Mouse (Mus musculus): ENCODE measurements around the gene Pnpla1. TPM values are rescaled to one million over a fixed set of nuclear protein-coding genes. Genes with fewer than 3 reads are reported as not detected.

Pnpla1 gene
- polyA plus RNA-seq, 1 experiment, result not detected

- no peak for TF ChIP-seq CTCF (IDR thresholded peaks at IDR 0.05; ENCODE audit: extremely low read depth, insufficient read depth, insufficient read length, insufficient replicate concordance)
- TF ChIP-seq POLR2A (IDR thresholded peaks at IDR 0.05; ENCODE audit: low read depth, low read length), result no peak
- no peak for DNase-seq (ENCODE audit: low read depth in 1 of 2, low spot score in 2 of 2)
- no peaks in the 10 kb centered on the region for H3K4me1 ChIP-seq (ENCODE audit: control insufficient read depth, insufficient read depth, insufficient read length)
- H3K4me3 ChIP-seq (ENCODE audit: extremely low read depth, insufficient read depth, insufficient read length), result no peak overlapping the region
- no peaks in the 10 kb centered on the region for H3K27me3 ChIP-seq (ENCODE audit: control insufficient read depth, insufficient read depth, low read length)
- 88% methylated on average over 4 of the region's 4 CpGs for WGBS
- no peak overlapping the region for H3K27ac ChIP-seq (ENCODE audit: insufficient read depth, low read length)
- no peaks in the 10 kb centered on the region for H3K36me3 ChIP-seq (ENCODE audit: control insufficient read depth, insufficient read depth, low read length)
Observed at GRCm38 (mm10) chr17:28874216-28874615, 16.0 kb downstream of the Pnpla1 start.

DNA sequence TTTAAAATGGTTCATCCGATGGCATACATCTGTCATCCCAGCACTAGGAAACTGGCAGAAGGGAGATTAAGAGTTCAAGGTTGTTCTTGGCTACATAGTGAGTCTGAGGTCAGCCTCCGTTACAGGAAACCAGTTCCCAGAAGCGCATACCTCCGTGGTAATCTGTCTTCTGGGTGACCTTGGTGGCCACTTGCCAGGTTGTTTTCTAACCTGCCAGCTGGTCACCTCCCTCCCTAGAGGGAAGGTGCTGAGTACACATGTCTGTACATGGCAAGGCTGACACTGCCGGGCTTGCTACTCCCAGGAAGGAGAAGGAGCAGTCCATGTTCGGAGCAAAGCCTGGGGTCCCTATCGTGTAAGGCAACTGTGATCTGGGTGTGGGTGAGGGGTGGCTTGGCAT, 16.6 kb downstream of the Pnpla1 start:
- H3K36me3 ChIP-seq (ENCODE audit: control insufficient read depth, insufficient read depth, low read length), result no peaks in the 10 kb centered on the region
- no peaks in the 10 kb centered on the region for H3K4me1 ChIP-seq (ENCODE audit: control insufficient read depth, insufficient read depth, insufficient read length)
- no peak for DNase-seq (ENCODE audit: low read depth in 1 of 2, low spot score in 2 of 2)
- 61% methylated on average over 7 of the region's 7 CpGs for WGBS
- no peak overlapping the region for H3K27ac ChIP-seq (ENCODE audit: insufficient read depth, low read length)
- TF ChIP-seq POLR2A (IDR thresholded peaks at IDR 0.05; ENCODE audit: low read depth, low read length), result no peak
- no peak for TF ChIP-seq CTCF (IDR thresholded peaks at IDR 0.05; ENCODE audit: extremely low read depth, insufficient read depth, insufficient read length, insufficient replicate concordance)
- H3K4me3 ChIP-seq (ENCODE audit: extremely low read depth, insufficient read depth, insufficient read length), result no peak overlapping the region
- H3K27me3 ChIP-seq (ENCODE audit: control insufficient read depth, insufficient read depth, low read length), result no peaks in the 10 kb centered on the region

GRCm38 (mm10) chr17:28875316-28875715, 17.1 kb downstream of the Pnpla1 start:
- no peak overlapping the region for H3K4me3 ChIP-seq (ENCODE audit: extremely low read depth, insufficient read depth, insufficient read length)
- no peaks in the 10 kb centered on the region for H3K4me1 ChIP-seq (ENCODE audit: control insufficient read depth, insufficient read depth, insufficient read length)
- H3K27me3 ChIP-seq (ENCODE audit: control insufficient read depth, insufficient read depth, low read length), result no peaks in the 10 kb centered on the region
- H3K36me3 ChIP-seq (ENCODE audit: control insufficient read depth, insufficient read depth, low read length), result no peaks in the 10 kb centered on the region
- WGBS, result 82% methylated on average over 8 of the region's 8 CpGs
- TF ChIP-seq POLR2A (IDR thresholded peaks at IDR 0.05; ENCODE audit: low read depth, low read length) (no peak), CTCF (IDR thresholded peaks at IDR 0.05; ENCODE audit: extremely low read depth, insufficient read depth, insufficient read length, insufficient replicate concordance) (no peak)
- no peak for DNase-seq (ENCODE audit: low read depth in 1 of 2, low spot score in 2 of 2)
- no peak overlapping the region for H3K27ac ChIP-seq (ENCODE audit: insufficient read depth, low read length)

- H3K27me3 ChIP-seq (ENCODE audit: control insufficient read depth, insufficient read depth, low read length), result no peaks in the 10 kb centered on the region
- 81% methylated on average over 5 of the region's 5 CpGs for WGBS
- no peaks in the 10 kb centered on the region for H3K4me1 ChIP-seq (ENCODE audit: control insufficient read depth, insufficient read depth, insufficient read length)
- H3K4me3 ChIP-seq (ENCODE audit: extremely low read depth, insufficient read depth, insufficient read length), result no peak overlapping the region
- H3K36me3 ChIP-seq (ENCODE audit: control insufficient read depth, insufficient read depth, low read length), result no peaks in the 10 kb centered on the region
- DNase-seq (ENCODE audit: low read depth in 1 of 2, low spot score in 2 of 2), result no peak
- no peak for TF ChIP-seq POLR2A (IDR thresholded peaks at IDR 0.05; ENCODE audit: low read depth, low read length)
- no peak for TF ChIP-seq CTCF (IDR thresholded peaks at IDR 0.05; ENCODE audit: extremely low read depth, insufficient read depth, insufficient read length, insufficient replicate concordance)
- no peak overlapping the region for H3K27ac ChIP-seq (ENCODE audit: insufficient read depth, low read length)
Observed at GRCm38 (mm10) chr17:28876331-28876730, 18.1 kb downstream of the Pnpla1 start.

GRCm38 (mm10) chr17:28876821-28877220, 18.6 kb downstream of the Pnpla1 start:
- Histone ChIP-seq H3K4me3 (ENCODE audit: extremely low read depth, insufficient read depth, insufficient read length) (no peak overlapping the region), H3K27ac (ENCODE audit: insufficient read depth, low read length) (no peak overlapping the region), H3K36me3 (ENCODE audit: control insufficient read depth, insufficient read depth, low read length) (no peaks in the 10 kb centered on the region), H3K4me1 (ENCODE audit: control insufficient read depth, insufficient read depth, insufficient read length) (no peaks in the 10 kb centered on the region), H3K27me3 (ENCODE audit: control insufficient read depth, insufficient read depth, low read length) (no peaks in the 10 kb centered on the region)
- no peak for DNase-seq (ENCODE audit: low read depth in 1 of 2, low spot score in 2 of 2)
- WGBS, result 30% methylated on average over 19 of the region's 19 CpGs
- TF ChIP-seq CTCF (IDR thresholded peaks at IDR 0.05; ENCODE audit: extremely low read depth, insufficient read depth, insufficient read length, insufficient replicate concordance), result peak; percentile 43; the same call in 1 of the 2 replicates
- no peak for TF ChIP-seq POLR2A (IDR thresholded peaks at IDR 0.05; ENCODE audit: low read depth, low read length)

GRCm38 (mm10) chr17:28879931-28880391, 21.8 kb downstream of the Pnpla1 start:
- Histone ChIP-seq H3K27me3 (ENCODE audit: control insufficient read depth, insufficient read depth, low read length) (no peaks in the 10 kb centered on the region), H3K27ac (ENCODE audit: insufficient read depth, low read length) (no peak overlapping the region), H3K4me3 (ENCODE audit: extremely low read depth, insufficient read depth, insufficient read length) (no peak overlapping the region), H3K4me1 (ENCODE audit: control insufficient read depth, insufficient read depth, insufficient read length) (no peaks in the 10 kb centered on the region; the same call in 1 of the 2 replicates), H3K36me3 (ENCODE audit: control insufficient read depth, insufficient read depth, low read length) (no peaks in the 10 kb centered on the region)
- TF ChIP-seq CTCF (IDR thresholded peaks at IDR 0.05; ENCODE audit: extremely low read depth, insufficient read depth, insufficient read length, insufficient replicate concordance) (peak; percentile 97), POLR2A (IDR thresholded peaks at IDR 0.05; ENCODE audit: low read depth, low read length) (no peak)
- DNase-seq (ENCODE audit: low read depth in 1 of 2, low spot score in 2 of 2), result peak; percentile 23 to 64
- 18% methylated on average over 18 of the region's 18 CpGs for WGBS

DNA sequence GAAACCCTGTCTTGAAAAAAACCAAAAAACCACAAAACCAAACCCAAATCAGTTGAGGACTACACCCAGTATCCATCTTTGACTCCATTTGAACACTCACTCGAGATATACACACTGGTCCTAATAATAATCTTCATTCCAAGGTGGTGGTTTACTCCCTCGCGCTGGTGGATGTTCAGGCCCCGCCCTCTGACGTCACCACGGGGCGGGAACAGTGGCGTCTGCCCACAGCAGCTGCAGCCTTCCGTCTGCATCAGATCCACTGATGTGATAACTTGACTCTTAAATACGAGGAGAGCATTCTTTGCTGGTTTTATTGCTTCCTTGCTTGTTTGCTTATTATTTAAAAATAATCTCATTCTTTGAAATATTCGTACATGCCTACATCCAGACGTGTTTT, 24.1 kb downstream of the Pnpla1 start:
- H3K36me3 ChIP-seq (ENCODE audit: control insufficient read depth, insufficient read depth, low read length), result no peaks in the 10 kb centered on the region

More for the DNA sequence above, 24.1 kb downstream of the Pnpla1 start:
- Histone ChIP-seq H3K27me3 (ENCODE audit: control insufficient read depth, insufficient read depth, low read length) (no peaks in the 10 kb centered on the region), H3K4me3 (ENCODE audit: extremely low read depth, insufficient read depth, insufficient read length) (no peak overlapping the region), H3K27ac (ENCODE audit: insufficient read depth, low read length) (no peak overlapping the region), H3K4me1 (ENCODE audit: control insufficient read depth, insufficient read depth, insufficient read length) (no peaks in the 10 kb centered on the region; the same call in 1 of the 2 replicates)
- TF ChIP-seq CTCF (IDR thresholded peaks at IDR 0.05; ENCODE audit: extremely low read depth, insufficient read depth, insufficient read length, insufficient replicate concordance) (no peak), POLR2A (IDR thresholded peaks at IDR 0.05; ENCODE audit: low read depth, low read length) (no peak)
- WGBS, result 3% methylated on average over 12 of the region's 12 CpGs
- DNase-seq (ENCODE audit: low read depth in 1 of 2, low spot score in 2 of 2), result peak; percentile 64 to 66
